Mouse (Mus musculus): ENCODE results near the gene Gm17490. TPM values are rescaled to one million over a fixed set of nuclear protein-coding genes. Genes with fewer than 3 reads are reported as not detected.

Gene Gm17490
- polyA plus RNA-seq (2012; rRNA removed): not detected in 2 replicates

GRCm38 (mm10) chr2:11625890-11626289 lies at the start of gene Gm17490:
TSS of gene Gm17490 (minus strand) at chr2:11626264.
- DNase-seq (ENCODE audit: low spot score): no peak

GRCm38 (mm10) chr2:11672144-11672543 lies 46.1 kb upstream of the Gm17490 start:
- no peak for DNase-seq (ENCODE audit: low spot score)

GRCm38 (mm10) chr2:11665326-11665725 lies 39.3 kb upstream of the Gm17490 start:
- no peak for DNase-seq (ENCODE audit: low spot score)

- no peak for DNase-seq (ENCODE audit: low spot score)
Observed at GRCm38 (mm10) chr2:11664806-11665205, 38.7 kb upstream of the Gm17490 start.

GRCm38 (mm10) chr2:11664367-11664766 lies 38.3 kb upstream of the Gm17490 start:
- no peak for DNase-seq (ENCODE audit: low spot score)

GRCm38 (mm10) chr2:11663961-11664360 lies 37.9 kb upstream of the Gm17490 start:
- DNase-seq (ENCODE audit: low spot score): peak; percentile 47

GRCm38 (mm10) chr2:11662907-11663230 lies 36.8 kb upstream of the Gm17490 start:
- no peak for DNase-seq (ENCODE audit: low spot score)

GRCm38 (mm10) chr2:11662143-11662906 lies 36.3 kb upstream of the Gm17490 start:
- no peak for DNase-seq (ENCODE audit: low spot score)

- DNase-seq (ENCODE audit: low spot score): no peak
Observed at GRCm38 (mm10) chr2:11659263-11659662, 33.2 kb upstream of the Gm17490 start.

- DNase-seq (ENCODE audit: low spot score): no peak
Observed at GRCm38 (mm10) chr2:11657581-11657980, 31.5 kb upstream of the Gm17490 start.

- no peak for DNase-seq (ENCODE audit: low spot score)
Observed at GRCm38 (mm10) chr2:11654990-11655931, 29.2 kb upstream of the Gm17490 start.

GRCm38 (mm10) chr2:11653780-11654179 lies 27.7 kb upstream of the Gm17490 start:
- DNase-seq (ENCODE audit: low spot score): no peak

- DNase-seq (ENCODE audit: low spot score): no peak
Observed at GRCm38 (mm10) chr2:11653330-11653729, 27.3 kb upstream of the Gm17490 start.

- no peak for DNase-seq (ENCODE audit: low spot score)
Observed at GRCm38 (mm10) chr2:11652780-11653179, 26.7 kb upstream of the Gm17490 start.

- DNase-seq (ENCODE audit: low spot score): no peak
Observed at GRCm38 (mm10) chr2:11652196-11652595, 26.1 kb upstream of the Gm17490 start.

- no peak for DNase-seq (ENCODE audit: low spot score)
Observed at GRCm38 (mm10) chr2:11651476-11651875, 25.4 kb upstream of the Gm17490 start.

GRCm38 (mm10) chr2:11645297-11645696 lies 19.2 kb upstream of the Gm17490 start:
- no peak for DNase-seq (ENCODE audit: low spot score)

GRCm38 (mm10) chr2:11644057-11644456 lies 18.0 kb upstream of the Gm17490 start:
- DNase-seq (ENCODE audit: low spot score): no peak

GRCm38 (mm10) chr2:11642451-11642941 lies 16.4 kb upstream of the Gm17490 start, which contains the start of gene Il2ra:
TSS of gene Il2ra (plus strand) at chr2:11642807.
- no peak for DNase-seq (ENCODE audit: low spot score)

- no peak for DNase-seq (ENCODE audit: low spot score)
Observed at GRCm38 (mm10) chr2:11637115-11637514, 11.1 kb upstream of the Gm17490 start.

- no peak for DNase-seq (ENCODE audit: low spot score)
Observed at GRCm38 (mm10) chr2:11636138-11636480, 10.0 kb upstream of the Gm17490 start.

GRCm38 (mm10) chr2:11635471-11636137 lies 9.5 kb upstream of the Gm17490 start:
- DNase-seq (ENCODE audit: low spot score): no peak

All from urinary bladder, adult 2 months (tissue).